Mouse (Mus musculus) stomach, embryonic 15.5 days (tissue): ENCODE results near the gene Zfp982. TPM values are rescaled to one million over a fixed set of nuclear protein-coding genes. Genes with fewer than 3 reads are reported as not detected.
"Not testable (repeated sequence)": the region's sequence is repeated elsewhere in the genome, so short reads cannot be mapped to it uniquely, and the experiment has no call there.

ENCODE experiments used
- ATAC-seq: fragments of 200-750 bp; cut with Nextera tagmentation; 2 replicates; pipeline ENCODE4 v1.8.0; 2017; ENCODE audit warnings: low read depth, moderate number of reproducible peaks, moderate TSS enrichment; ENCODE audit not compliant: insufficient read depth, low FRiP score
- H3K27ac ChIP-seq: fragments of 300-500 bp; sonication (generic); 2 replicates; pipeline ENCODE4 v1.5.1; 2015; ENCODE audit warnings: mild to moderate bottlenecking, inconsistent platforms
- H3K27me3 ChIP-seq: fragments of 300-500 bp; sonication (generic); replicated peaks from 2 replicates; pipeline ENCODE4 v1.6.1; 2015; ENCODE audit warnings: inconsistent platforms
- H3K36me3 ChIP-seq: fragments of 300-500 bp; sonication (generic); 2 replicates; pipeline ENCODE4 v1.6.1; 2015; ENCODE audit warnings: inconsistent platforms
- H3K4me1 ChIP-seq: fragments of 300-500 bp; sonication (generic); 2 replicates; pipeline ENCODE4 v1.6.1; 2015; ENCODE audit warnings: inconsistent platforms
- H3K4me2 ChIP-seq: fragments of 300-500 bp; sonication (generic); 2 replicates; pipeline ENCODE4 v1.6.1; 2015; ENCODE audit warnings: mild to moderate bottlenecking, inconsistent platforms
- H3K4me3 ChIP-seq: fragments of 300-500 bp; sonication (generic); replicated peaks from 2 replicates; pipeline ENCODE4 v1.5.1; 2015; ENCODE audit warnings: inconsistent platforms
- H3K9ac ChIP-seq: fragments of 300-500 bp; sonication (generic); 2 replicates; pipeline ENCODE4 v1.6.1; 2015; ENCODE audit warnings: inconsistent platforms
- H3K9me3 ChIP-seq: fragments of 300-500 bp; sonication (generic); 2 replicates; pipeline ENCODE4 v1.6.1; 2016; ENCODE audit warnings: inconsistent platforms
- WGBS: fragments of 180-500 bp; shearing (Covaris S2); methylation state at CpG from one replicate; pipeline ENCODE4 v1.1.7; 2015; 5-methylcytosine and 5-hydroxymethylcytosine counted together
- polyA plus RNA-seq: library from polyadenylated mRNA; unstranded; fragments of >200 nt; fragmentation: Nextera tagmentation; extraction: Ambion mirVana; gene quantifications from 2 replicates; pipeline ENCODE4 v1.2.1, GENCODE M21; 2015

The Zfp982 gene
- polyA plus RNA-seq = 5.1 and 5.4 TPM in 2 replicates

DNA sequence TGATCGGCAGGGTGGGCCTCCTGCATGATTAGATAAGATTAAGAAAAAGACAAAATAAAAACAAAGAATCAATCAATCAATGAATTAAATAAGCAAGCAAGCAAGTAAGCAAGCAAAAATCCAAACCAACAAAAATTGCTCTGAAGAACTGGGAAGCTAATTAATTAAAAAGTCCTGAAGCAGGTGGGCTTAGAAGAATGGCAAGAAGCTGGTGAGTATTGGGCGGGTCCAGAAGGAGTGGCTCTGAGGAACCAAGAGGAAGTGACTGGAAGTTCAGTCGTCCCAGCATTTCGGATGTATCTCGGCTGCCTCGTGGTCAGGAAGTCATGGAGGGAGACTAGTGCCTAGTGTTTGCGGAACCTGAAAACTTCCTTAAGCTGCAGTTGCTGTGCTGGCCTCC lies at the start of gene Zfp982:
Gene Zfp982, plus strand, starts transcription at position 301 of the 400 bp plus-strand sequence.
- H3K27me3 ChIP-seq, H3K4me3 ChIP-seq, ATAC-seq, H3K36me3 ChIP-seq, H3K4me2 ChIP-seq, H3K4me1 ChIP-seq, H3K9ac ChIP-seq, H3K27ac ChIP-seq: not testable (repeated sequence)
- peaks cover 14% of the 10 kb centered on the region; the same call in 1 of the 2 replicates for H3K9me3 ChIP-seq
- WGBS = 80% methylated on average over 7 of the region's 7 CpGs

DNA sequence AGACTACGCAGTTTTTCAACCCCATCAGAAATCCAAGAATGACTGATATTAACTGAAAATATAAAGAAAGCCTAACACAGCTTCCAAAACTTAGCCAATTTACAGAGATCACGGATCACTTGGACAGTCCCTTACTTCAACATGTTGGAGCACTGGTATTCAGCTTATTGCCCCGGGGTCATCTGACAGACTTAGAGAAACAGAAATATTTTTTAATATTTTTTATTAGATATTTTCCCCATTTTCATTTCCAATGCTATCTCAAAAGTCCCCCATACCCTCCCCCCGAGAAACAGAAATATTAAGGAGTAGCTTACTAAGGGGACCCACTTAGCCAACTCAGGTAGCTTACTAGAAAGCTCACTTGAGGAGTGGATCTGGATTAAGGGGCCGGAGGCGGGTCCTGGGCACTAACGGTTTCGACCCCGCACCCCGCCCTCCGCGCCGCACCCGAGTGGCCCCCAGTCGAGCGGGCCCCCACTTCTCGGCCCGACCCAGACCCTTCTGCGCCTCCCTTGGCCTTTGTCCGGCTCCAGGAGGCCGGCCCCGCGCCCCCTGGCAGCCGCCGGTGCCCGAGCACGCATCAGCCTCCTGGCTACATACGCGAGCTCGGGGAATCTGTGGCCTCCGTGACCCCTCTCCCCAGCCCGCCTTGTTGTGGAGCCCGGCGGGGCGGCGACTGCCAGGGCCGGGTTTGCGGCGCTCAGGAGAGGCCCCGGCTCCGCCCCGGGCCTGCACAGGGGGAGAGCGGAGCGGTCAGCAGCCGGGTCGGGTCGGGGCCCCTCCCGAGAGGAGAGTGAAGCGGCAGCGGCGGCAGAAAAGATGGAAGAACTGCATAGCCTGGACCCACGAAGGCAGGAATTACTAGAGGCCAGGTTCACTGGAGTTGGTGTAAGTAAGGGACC lies 49.3 kb upstream of the Zfp982 start:
- H3K9me3 ChIP-seq, H3K36me3 ChIP-seq, H3K27me3 ChIP-seq, H3K4me1 ChIP-seq: not testable (repeated sequence)
- peak; percentile 96 for ATAC-seq
- Histone ChIP-seq H3K4me3 (peak overlapping the region; percentile 52), H3K4me2 (peak overlapping the region; percentile 89), H3K27ac (peak overlapping the region; percentile 35; the same call in 1 of the 2 replicates), H3K9ac (peak overlapping the region; percentile 56)
- WGBS = 8% methylated on average over 52 of the region's 52 CpGs

GRCm38 (mm10) chr4:147443554-147443927 lies 48.7 kb upstream of the Zfp982 start:
- not testable (repeated sequence) for H3K9me3 ChIP-seq, H3K4me1 ChIP-seq, H3K27ac ChIP-seq, ATAC-seq, H3K36me3 ChIP-seq, H3K27me3 ChIP-seq
- peak overlapping the region; percentile 89 for H3K4me2 ChIP-seq
- H3K9ac ChIP-seq = peak overlapping the region; percentile 56; the same call in 1 of the 2 replicates
- peak overlapping the region; percentile 52 for H3K4me3 ChIP-seq
- 32% methylated on average over 8 of the region's 8 CpGs for WGBS

GRCm38 (mm10) chr4:147445371-147445770 lies 46.8 kb upstream of the Zfp982 start:
- not testable (repeated sequence) for H3K4me2 ChIP-seq, H3K4me3 ChIP-seq, ATAC-seq, H3K27ac ChIP-seq, H3K36me3 ChIP-seq, H3K27me3 ChIP-seq, H3K4me1 ChIP-seq, H3K9ac ChIP-seq, H3K9me3 ChIP-seq

DNA sequence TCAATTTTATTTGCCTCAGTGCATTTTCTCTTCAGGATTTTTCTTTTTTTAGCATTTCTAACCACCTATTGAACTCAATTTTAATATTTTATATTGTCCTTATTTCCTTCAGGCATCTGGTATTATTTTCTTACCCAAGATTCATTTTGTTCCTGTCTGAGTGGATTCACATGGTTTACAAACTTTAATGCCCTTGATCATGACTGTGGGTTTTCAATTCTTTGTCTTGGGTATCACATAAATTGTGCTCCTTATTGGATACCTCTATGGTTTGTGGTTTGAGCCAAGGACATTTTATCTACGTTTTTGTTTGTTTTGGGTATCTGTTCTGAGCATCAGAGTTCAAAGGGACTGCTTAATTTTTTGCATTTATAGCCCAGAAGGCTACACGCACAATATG lies 43.9 kb upstream of the Zfp982 start:
- no peak overlapping the region for H3K4me3 ChIP-seq
- no peaks in the 10 kb centered on the region for H3K4me1 ChIP-seq
- H3K9me3 ChIP-seq = no peaks in the 10 kb centered on the region; the same call in 1 of the 2 replicates
- H3K27me3 ChIP-seq = no peaks in the 10 kb centered on the region
- H3K4me2 ChIP-seq = no peak overlapping the region
- no peak overlapping the region for H3K27ac ChIP-seq
- no peak for ATAC-seq
- H3K9ac ChIP-seq = no peak overlapping the region
- WGBS = 61% methylated on average over 2 of the region's 2 CpGs
- H3K36me3 ChIP-seq = no peaks in the 10 kb centered on the region

GRCm38 (mm10) chr4:147449099-147449581 lies 43.1 kb upstream of the Zfp982 start:
- H3K36me3 ChIP-seq = no peaks in the 10 kb centered on the region
- H3K4me2 ChIP-seq = peak overlapping the region; percentile 44
- no peak for ATAC-seq
- no peak overlapping the region for H3K9ac ChIP-seq
- H3K9me3 ChIP-seq = no peaks in the 10 kb centered on the region; the same call in 1 of the 2 replicates
- H3K4me3 ChIP-seq = peak overlapping the region; percentile 25
- WGBS = 38% methylated on average over 13 of the region's 13 CpGs
- H3K4me1 ChIP-seq = no peaks in the 10 kb centered on the region
- H3K27me3 ChIP-seq = no peaks in the 10 kb centered on the region
- H3K27ac ChIP-seq = no peak overlapping the region

DNA sequence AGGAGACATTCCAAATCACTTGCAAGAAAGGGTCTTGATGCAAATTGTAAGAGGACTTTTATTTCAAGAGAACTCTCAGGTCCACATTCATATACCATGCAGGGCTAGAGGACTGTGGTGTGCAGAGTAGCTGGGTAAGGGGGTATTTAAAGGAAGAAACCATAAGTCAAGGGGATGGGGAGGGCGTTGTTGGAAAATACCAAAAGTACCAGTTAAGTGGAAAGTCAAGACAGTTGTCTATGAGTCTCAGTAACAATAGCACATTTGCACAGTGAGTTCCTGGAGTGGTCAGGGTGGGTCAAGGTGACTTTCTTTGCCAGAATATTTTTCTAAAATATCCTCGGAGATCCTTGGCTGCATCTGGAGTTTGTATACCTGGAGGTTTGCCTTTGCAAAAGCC lies 42.2 kb upstream of the Zfp982 start:
- WGBS = 77% methylated on average over 2 of the region's 2 CpGs
- not testable (repeated sequence) for H3K4me1 ChIP-seq, H3K9me3 ChIP-seq, H3K4me2 ChIP-seq, H3K36me3 ChIP-seq, H3K27ac ChIP-seq, ATAC-seq, H3K9ac ChIP-seq, H3K27me3 ChIP-seq
- H3K4me3 ChIP-seq = 0 out of 2 replicates have a peak overlapping the region, but pooled peaks have one; percentile 25

DNA sequence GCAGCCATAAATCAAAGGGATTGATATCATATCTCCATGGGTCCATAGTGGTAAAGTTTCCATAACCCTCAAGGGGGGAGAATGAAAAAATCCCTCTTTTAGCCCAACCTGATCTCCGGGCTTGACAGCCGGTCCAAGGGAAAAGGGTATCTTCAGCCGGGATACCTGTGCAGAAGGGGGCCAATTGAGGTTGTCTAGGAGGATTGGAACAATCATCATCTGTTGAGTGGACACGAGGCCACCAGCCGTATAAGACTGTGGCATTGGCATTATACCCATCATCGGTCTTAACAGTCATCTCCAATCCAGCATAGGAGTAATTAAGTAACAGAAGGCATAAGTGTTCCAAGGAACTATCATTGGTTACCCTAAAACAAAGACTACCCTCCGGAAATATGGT lies 25.0 kb upstream of the Zfp982 start:
- not testable (repeated sequence) for H3K9ac ChIP-seq, H3K4me2 ChIP-seq, ATAC-seq, H3K27me3 ChIP-seq, H3K4me3 ChIP-seq, H3K27ac ChIP-seq, H3K9me3 ChIP-seq, H3K36me3 ChIP-seq, H3K4me1 ChIP-seq
- 90% methylated on average over 7 of the region's 7 CpGs for WGBS

DNA sequence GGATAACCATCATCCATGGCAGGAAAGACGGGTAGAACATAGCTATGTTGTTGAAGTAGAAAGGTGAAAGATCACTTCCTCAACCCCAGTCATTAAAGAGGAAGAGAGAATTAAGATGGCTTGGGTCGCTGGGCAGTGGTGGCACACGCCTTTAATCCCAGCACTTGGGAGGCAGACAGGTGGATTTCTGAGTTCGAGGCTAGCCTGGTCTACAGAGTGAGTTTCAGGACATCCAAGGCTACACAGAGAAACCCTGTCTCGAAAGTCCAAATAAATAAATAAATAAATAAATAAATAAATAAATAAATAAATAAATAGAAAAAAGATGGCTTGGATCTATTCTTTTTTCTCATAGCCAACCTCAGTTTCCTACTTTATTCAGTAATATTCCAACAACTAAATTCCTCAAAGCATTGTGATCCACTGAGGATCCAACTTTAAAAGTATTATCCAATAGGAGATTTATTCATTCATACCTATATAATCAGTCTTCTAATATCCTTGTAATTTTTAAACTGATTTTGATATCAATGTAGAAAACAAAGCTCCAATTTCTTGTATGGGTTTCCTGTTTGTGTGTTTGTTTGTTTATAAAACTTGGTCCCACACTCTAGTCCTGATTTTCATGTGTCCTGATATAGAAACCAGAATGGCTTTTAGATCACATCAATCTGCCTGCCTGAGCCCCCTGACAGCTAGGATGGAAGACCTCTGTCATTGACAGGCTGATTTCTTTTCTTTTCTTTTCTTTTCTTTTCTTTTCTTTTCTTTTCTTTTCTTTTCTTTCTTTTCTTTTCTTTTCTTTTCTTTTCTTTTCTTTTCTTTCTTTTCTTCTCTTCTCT lies 6.8 kb downstream of the Zfp982 start:
- not testable (repeated sequence) for H3K9me3 ChIP-seq, H3K36me3 ChIP-seq, ATAC-seq, H3K4me1 ChIP-seq, H3K9ac ChIP-seq, H3K27ac ChIP-seq, H3K27me3 ChIP-seq, H3K4me3 ChIP-seq, H3K4me2 ChIP-seq
- WGBS = 82% methylated on average over 5 of the region's 5 CpGs

- Histone ChIP-seq H3K27me3 (no peaks in the 10 kb centered on the region), H3K4me1 (no peaks in the 10 kb centered on the region), H3K4me2 (no peak overlapping the region), H3K9ac (no peak overlapping the region), H3K9me3 (peaks cover 5% of the 10 kb centered on the region; the same call in 1 of the 2 replicates), H3K27ac (no peak overlapping the region), H3K4me3 (no peak overlapping the region), H3K36me3 (peaks cover 5% of the 10 kb centered on the region; the same call in 1 of the 2 replicates)
- no peak for ATAC-seq
- 80% methylated on average over 2 of the region's 2 CpGs for WGBS
Observed at GRCm38 (mm10) chr4:147509174-147509573, 17.0 kb downstream of the Zfp982 start.

- Histone ChIP-seq H3K4me1 (no peaks in the 10 kb centered on the region), H3K4me2 (no peak overlapping the region), H3K4me3 (no peak overlapping the region), H3K9me3 (peaks cover 34% of the 10 kb centered on the region), H3K27me3 (no peaks in the 10 kb centered on the region), H3K9ac (no peak overlapping the region), H3K36me3 (no peaks in the 10 kb centered on the region; the same call in 1 of the 2 replicates), H3K27ac (no peak overlapping the region)
- no peak for ATAC-seq
- 70% methylated on average over 2 of the region's 2 CpGs for WGBS
Observed at GRCm38 (mm10) chr4:147518981-147519380, 26.8 kb downstream of the Zfp982 start.

DNA sequence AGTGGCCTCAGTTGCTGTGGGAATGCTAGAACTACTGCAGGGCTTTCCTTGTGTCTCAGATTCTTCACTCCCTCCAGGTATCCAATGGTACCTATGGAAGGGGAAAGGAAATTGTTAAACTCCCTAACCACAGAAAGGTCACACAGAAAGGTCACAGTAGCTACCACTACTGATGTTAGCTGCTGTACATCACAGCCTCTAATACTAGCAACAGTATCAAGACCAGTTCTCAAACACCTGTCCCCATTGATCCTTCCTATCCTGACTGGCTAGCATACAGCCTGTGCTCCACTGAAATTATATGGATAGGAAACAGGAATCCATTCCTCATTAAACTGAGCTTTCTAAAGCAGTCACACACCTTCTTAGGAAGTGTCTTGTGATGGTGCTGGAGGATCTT lies 27.9 kb downstream of the Zfp982 start:
- Histone ChIP-seq H3K4me1 (no peaks in the 10 kb centered on the region), H3K4me2 (no peak overlapping the region), H3K27me3 (no peaks in the 10 kb centered on the region), H3K36me3 (no peaks in the 10 kb centered on the region; the same call in 1 of the 2 replicates), H3K9me3 (peaks cover 34% of the 10 kb centered on the region), H3K27ac (no peak overlapping the region), H3K4me3 (no peak overlapping the region), H3K9ac (no peak overlapping the region)
- no peak for ATAC-seq
